Mouse (Mus musculus) retina, postnatal 7 days (tissue): Measurements from ENCODE around the gene Dclk2.

Experiments
- DNase-seq: peaks from one replicate; pipeline ENCODE4 v3.0.0-alpha.2; 2012; ENCODE audit warnings: low read depth, low spot score

Gene Dclk2

GRCm38 (mm10) chr3:86759383-86759782 is 161.3 kb downstream of the Dclk2 start:
- DNase-seq: no peak

GRCm38 (mm10) chr3:86758727-86759126 is 161.9 kb downstream of the Dclk2 start:
- no peak for DNase-seq

DNA sequence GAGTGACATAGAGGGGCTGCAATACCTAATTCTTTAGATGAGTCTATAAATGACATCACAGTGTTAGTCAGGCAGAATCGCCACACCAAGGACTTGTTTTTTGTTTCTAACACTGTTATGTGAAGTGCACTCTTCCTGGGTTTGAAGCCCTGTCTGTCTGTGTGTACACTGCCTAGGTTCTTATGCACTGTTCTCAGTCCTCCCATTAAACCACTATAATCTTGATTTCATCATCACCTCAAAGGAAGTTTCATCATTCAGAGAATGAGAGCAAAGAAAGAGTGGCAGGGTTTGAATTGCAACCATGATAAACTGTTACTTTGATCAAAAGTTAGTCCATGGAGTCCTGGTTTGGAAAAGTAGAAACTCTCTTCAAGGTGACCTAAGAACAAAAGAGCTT is 164.1 kb downstream of the Dclk2 start:
- no peak for DNase-seq

GRCm38 (mm10) chr3:86754595-86755557 is 165.8 kb downstream of the Dclk2 start:
- DNase-seq: no peak

DNA sequence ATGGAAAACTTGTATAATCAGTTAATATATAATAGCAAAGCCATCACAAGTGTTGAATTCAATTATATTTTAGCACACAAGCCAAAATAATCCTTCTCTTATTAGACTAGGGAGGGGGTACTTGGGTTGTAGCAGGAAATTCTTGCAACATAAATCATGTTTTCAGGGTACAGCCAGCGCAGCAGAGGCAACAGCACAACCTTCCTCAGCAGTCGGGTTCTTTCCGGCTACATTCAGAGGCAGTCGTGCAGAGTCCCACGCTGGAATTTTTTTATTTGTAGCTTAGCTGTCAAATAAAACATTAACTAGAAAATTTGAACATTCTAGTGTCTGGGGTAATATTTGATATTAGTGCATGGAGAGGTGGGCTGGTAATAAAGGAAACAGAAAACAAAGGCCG is 166.5 kb downstream of the Dclk2 start:
- DNase-seq: no peak

- DNase-seq: no peak
Observed at GRCm38 (mm10) chr3:86750652-86751051, 170.0 kb downstream of the Dclk2 start.

DNA sequence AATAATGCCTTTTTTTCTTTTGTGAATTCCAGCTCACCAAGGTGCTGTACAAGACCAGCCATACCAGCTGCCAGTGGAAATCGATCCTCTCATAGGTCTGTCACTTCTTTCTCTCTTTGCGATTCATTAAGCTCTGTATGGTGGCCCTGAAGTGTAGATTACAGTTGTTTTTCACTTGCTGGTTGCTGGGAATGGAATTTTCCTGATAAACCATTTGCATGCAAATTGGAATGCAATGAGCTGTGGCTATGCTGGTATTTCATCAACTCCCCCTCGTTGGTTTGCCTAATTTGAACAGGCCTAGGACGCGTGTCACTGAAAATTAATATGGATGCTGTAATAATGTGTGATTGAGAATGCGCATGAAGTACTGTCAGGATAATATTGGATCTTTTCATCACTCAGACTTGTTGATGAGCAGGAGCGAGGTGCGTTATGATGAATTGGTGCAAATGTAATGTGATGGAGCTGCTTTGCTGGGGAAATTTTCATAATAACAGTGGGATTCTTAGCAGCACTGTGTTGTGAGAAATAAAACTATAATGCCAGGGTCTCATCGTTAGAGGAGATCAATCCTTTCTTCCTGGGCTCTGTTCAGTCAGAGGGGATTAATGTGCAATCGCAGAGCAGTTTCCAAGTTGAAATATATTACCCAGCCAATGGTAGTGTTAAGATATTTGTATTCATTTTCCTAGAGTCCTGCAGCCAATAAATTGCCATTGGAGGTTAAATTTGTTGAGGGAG is 174.7 kb downstream of the Dclk2 start:
- no peak for DNase-seq

DNA sequence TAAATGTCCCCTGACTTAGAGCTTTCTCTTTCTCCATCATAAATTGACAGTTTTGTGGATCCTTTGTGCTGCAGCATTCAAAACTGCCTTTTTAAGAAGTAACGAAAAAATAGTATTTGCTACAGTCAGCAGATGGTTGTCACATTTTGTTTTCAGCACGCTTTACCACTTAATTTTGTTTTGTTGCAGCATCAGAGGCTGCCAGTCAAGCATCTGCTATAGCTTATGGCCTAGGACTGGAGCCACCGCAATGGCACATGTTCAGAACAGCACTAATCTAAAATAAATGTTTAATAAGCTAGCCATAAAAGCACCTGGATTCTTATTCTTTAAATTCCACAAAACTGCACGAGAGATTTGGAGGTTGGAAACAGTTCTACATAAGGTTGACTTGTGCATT is 175.3 kb downstream of the Dclk2 start:
- no peak for DNase-seq

- DNase-seq: no peak
Observed at GRCm38 (mm10) chr3:86739745-86740144, 180.9 kb downstream of the Dclk2 start.

DNA sequence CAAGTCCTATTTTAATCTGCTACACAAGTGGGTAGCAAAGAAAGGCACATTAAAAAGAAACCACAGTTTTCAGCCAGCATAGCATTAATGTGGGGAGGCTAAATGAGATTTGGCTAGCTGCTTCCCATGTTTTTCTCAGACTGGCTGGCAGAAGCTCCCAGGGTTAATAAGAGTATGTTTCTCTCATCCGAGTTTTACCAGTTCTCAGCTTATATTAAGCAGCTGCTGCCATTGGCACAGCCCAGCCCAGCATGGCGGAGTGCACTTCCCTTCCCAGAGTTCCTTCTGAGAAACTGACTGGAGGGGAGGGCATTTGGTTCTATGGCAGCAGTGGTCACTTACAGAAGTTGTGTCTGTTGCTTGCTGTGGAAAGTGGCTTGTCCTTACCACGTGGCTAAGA is 181.8 kb downstream of the Dclk2 start:
- DNase-seq: no peak
